Mouse (Mus musculus): ENCODE measurements around the gene Nradd. TPM values are rescaled to one million over a fixed set of nuclear protein-coding genes. Genes with fewer than 3 reads are reported as not detected.
A peak's percentile ranks its signal among the peaks of the same experiment; 100 is the strongest.

The Nradd gene
- polyA plus RNA-seq, 1 experiment from 2014 or later = 5.3 TPM

GRCm38 (mm10) chr9:110645219-110645618 lies 21.0 kb upstream of the Nradd start:
- Histone ChIP-seq H3K4me2 (peak overlapping the region; percentile 48), H3K9me3 (replicated peaks) (no peaks in the 10 kb centered on the region), H3K9ac (no peak overlapping the region), H3K4me1 (peaks cover 39% of the 10 kb centered on the region), H3K27ac (0 out of 2 replicates have a peak overlapping the region, but pooled peaks have one; percentile 28), H3K4me3 (0 out of 2 replicates have a peak overlapping the region, but pooled peaks have one; percentile 12), H3K36me3 (peaks cover 13% of the 10 kb centered on the region; the same call in 1 of the 2 replicates), H3K27me3 (replicated peaks) (no peaks in the 10 kb centered on the region)
- peak; percentile 33; the same call in 1 of the 2 replicates for ATAC-seq
- 22% methylated on average over 9 of the region's 9 CpGs for WGBS (ENCODE audit: insufficient replicate concordance)

DNA sequence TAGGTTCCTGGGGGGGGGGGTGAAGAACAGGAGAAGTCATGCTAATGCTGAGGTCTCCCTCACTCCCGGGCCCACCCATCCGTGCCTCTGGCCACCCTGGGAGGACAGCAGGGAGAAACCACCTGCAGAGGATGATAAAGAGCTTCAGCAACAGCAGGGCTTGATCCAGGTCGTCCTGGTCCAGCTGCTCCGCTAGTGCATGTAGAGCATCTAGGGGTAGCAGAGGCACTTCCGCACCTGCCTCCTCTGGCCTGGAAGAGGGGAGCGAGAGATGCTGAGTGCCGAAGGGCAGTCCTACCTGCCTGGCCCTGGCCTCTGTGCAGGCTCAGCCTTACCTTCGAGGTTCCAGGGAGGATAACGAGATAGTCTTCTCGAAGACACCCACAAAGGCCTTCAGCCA lies 20.0 kb upstream of the Nradd start:
- WGBS (ENCODE audit: insufficient replicate concordance) = 70% methylated on average over 10 of the region's 10 CpGs
- no peak overlapping the region for H3K27ac ChIP-seq
- H3K9ac ChIP-seq = no peak overlapping the region
- H3K36me3 ChIP-seq = peaks cover 22% of the 10 kb centered on the region
- H3K9me3 ChIP-seq (replicated peaks) = no peaks in the 10 kb centered on the region
- no peak overlapping the region for H3K4me3 ChIP-seq
- H3K4me1 ChIP-seq = peaks cover 39% of the 10 kb centered on the region
- peak overlapping the region; percentile 48; the same call in 1 of the 2 replicates for H3K4me2 ChIP-seq
- no peak for ATAC-seq
- no peaks in the 10 kb centered on the region for H3K27me3 ChIP-seq (replicated peaks)

- 66% methylated on average over 9 of the region's 9 CpGs for WGBS (ENCODE audit: insufficient replicate concordance)
- H3K4me1 ChIP-seq = peaks cover 36% of the 10 kb centered on the region
- no peak overlapping the region for H3K27ac ChIP-seq
- H3K9me3 ChIP-seq (replicated peaks) = no peaks in the 10 kb centered on the region
- no peak overlapping the region for H3K9ac ChIP-seq
- H3K4me3 ChIP-seq = no peak overlapping the region
- no peak overlapping the region for H3K4me2 ChIP-seq
- H3K27me3 ChIP-seq (replicated peaks) = no peaks in the 10 kb centered on the region
- H3K36me3 ChIP-seq = peaks cover 27% of the 10 kb centered on the region
- ATAC-seq = no peak
Observed at GRCm38 (mm10) chr9:110643787-110644186, 19.5 kb upstream of the Nradd start.

DNA sequence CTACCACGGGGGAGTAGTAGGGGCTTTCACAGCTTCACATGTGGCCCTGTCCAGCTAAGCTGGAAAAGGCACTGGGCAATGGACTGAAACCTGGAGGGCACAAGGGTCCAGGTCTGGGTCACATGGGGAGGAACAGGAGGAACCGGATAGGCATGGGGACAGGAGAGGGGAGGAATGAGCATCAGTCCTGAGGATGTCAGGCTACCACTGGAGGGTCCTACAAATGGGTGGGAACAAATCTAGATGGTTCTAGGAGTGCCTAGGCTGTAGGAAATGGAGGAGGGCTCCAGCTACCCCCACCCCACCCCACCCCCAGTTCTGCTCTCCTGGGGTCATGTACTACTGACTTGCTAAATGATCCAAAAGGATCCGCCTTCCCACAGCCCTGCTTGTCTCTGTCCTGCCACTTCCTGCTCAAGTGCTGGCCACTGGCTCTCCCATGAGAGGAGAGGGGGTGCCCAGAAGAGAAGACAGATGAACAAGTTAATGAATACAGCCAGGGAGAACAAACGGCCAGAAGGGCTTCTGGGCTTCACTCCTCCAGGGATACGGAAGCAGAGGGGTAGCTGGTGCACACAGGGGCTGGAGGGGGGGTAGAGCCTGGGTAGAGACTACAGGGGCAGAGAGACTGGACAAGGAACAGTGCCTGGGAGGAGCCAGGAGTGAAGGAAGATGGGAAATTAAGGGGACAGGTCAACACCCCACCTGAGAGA lies 18.7 kb upstream of the Nradd start:
- no peak for ATAC-seq
- H3K4me3 ChIP-seq = no peak overlapping the region
- no peak overlapping the region for H3K27ac ChIP-seq
- peaks cover 34% of the 10 kb centered on the region for H3K4me1 ChIP-seq
- H3K36me3 ChIP-seq = peaks cover 34% of the 10 kb centered on the region
- H3K4me2 ChIP-seq = no peak overlapping the region
- H3K27me3 ChIP-seq (replicated peaks) = no peaks in the 10 kb centered on the region
- WGBS (ENCODE audit: insufficient replicate concordance) = 54% methylated on average over 5 of the region's 5 CpGs
- no peak overlapping the region for H3K9ac ChIP-seq
- no peaks in the 10 kb centered on the region for H3K9me3 ChIP-seq (replicated peaks)

GRCm38 (mm10) chr9:110641006-110641405 lies 16.8 kb upstream of the Nradd start:
- Histone ChIP-seq H3K9me3 (replicated peaks) (no peaks in the 10 kb centered on the region), H3K4me1 (peaks cover 29% of the 10 kb centered on the region), H3K9ac (no peak overlapping the region), H3K27me3 (replicated peaks) (no peaks in the 10 kb centered on the region), H3K4me3 (no peak overlapping the region), H3K36me3 (peaks cover 50% of the 10 kb centered on the region), H3K27ac (no peak overlapping the region), H3K4me2 (no peak overlapping the region)
- 58% methylated on average over 5 of the region's 5 CpGs for WGBS (ENCODE audit: insufficient replicate concordance)
- no peak for ATAC-seq

- Histone ChIP-seq H3K36me3 (peaks cover 54% of the 10 kb centered on the region), H3K27me3 (replicated peaks) (no peaks in the 10 kb centered on the region), H3K4me2 (no peak overlapping the region), H3K9me3 (replicated peaks) (no peaks in the 10 kb centered on the region), H3K9ac (no peak overlapping the region), H3K27ac (no peak overlapping the region), H3K4me1 (peaks cover 5% of the 10 kb centered on the region; the same call in 1 of the 2 replicates), H3K4me3 (no peak overlapping the region)
- 79% methylated on average over 10 of the region's 10 CpGs for WGBS (ENCODE audit: insufficient replicate concordance)
- no peak for ATAC-seq
Observed at GRCm38 (mm10) chr9:110638611-110639021, 14.4 kb upstream of the Nradd start.

DNA sequence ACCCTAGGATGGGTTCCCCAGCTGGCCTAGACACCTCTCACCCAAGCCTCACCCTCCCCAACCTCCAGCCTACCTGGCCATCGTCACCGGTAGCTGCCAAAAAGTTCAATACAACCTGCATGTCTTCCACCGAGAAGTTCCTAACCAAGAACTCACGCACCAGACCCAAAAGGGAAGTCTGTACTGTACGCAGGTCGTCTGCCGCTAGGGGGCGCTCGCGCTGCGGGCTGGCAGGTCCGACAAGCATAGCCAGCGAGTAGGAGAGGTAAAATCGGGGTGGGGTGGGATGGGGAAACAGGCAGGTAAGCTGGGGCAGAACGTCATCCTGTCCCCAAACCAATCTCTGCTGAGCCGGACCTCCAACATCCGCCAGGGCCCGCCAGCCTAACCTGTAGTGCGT lies 11.0 kb upstream of the Nradd start:
- Histone ChIP-seq H3K4me3 (no peak overlapping the region), H3K27me3 (replicated peaks) (no peaks in the 10 kb centered on the region)
- no peak for ATAC-seq

DNA sequence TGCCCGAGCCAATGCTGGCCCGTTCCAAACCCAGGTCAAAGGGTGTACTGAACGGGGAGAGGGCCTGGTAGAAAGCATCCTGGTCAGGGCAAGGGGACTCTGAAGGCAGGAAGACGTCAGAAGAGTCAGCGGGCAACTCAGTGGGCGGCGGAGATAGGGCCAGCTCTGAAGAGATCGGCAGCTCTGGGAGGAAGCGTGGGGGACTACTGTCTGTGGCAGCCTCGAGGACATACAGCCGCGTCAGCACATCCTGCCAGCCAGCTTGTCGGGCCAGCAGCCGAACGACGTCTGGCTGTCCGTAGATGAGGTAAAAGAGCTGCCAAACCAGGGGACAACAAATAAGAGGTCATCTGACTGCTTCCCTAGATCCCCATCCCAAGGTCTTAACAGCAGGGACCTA lies 9.6 kb upstream of the Nradd start:
- H3K9ac ChIP-seq = no peak overlapping the region
- H3K4me2 ChIP-seq = no peak overlapping the region
- no peak overlapping the region for H3K4me3 ChIP-seq
- no peaks in the 10 kb centered on the region for H3K4me1 ChIP-seq
- WGBS (ENCODE audit: insufficient replicate concordance) = 80% methylated on average over 17 of the region's 17 CpGs
- H3K9me3 ChIP-seq (replicated peaks) = no peaks in the 10 kb centered on the region
- H3K36me3 ChIP-seq = peaks cover 78% of the 10 kb centered on the region
- no peaks in the 10 kb centered on the region for H3K27me3 ChIP-seq (replicated peaks)
- no peak for ATAC-seq
- H3K27ac ChIP-seq = no peak overlapping the region

More for the DNA sequence above, 11.0 kb upstream of the Nradd start:
- H3K36me3 ChIP-seq = peaks cover 78% of the 10 kb centered on the region
- H3K9me3 ChIP-seq (replicated peaks) = no peaks in the 10 kb centered on the region
- H3K4me1 ChIP-seq = no peaks in the 10 kb centered on the region
- H3K4me2 ChIP-seq = no peak overlapping the region
- WGBS (ENCODE audit: insufficient replicate concordance) = 13% methylated on average over 19 of the region's 19 CpGs
- no peak overlapping the region for H3K27ac ChIP-seq
- no peak overlapping the region for H3K9ac ChIP-seq

GRCm38 (mm10) chr9:110632671-110633070 lies 8.4 kb upstream of the Nradd start:
- Histone ChIP-seq H3K4me1 (no peaks in the 10 kb centered on the region), H3K27ac (no peak overlapping the region), H3K4me3 (no peak overlapping the region), H3K9ac (no peak overlapping the region), H3K4me2 (no peak overlapping the region), H3K9me3 (replicated peaks) (no peaks in the 10 kb centered on the region), H3K27me3 (replicated peaks) (no peaks in the 10 kb centered on the region), H3K36me3 (peaks cover 78% of the 10 kb centered on the region)
- no peak for ATAC-seq
- 79% methylated on average over 15 of the region's 15 CpGs for WGBS (ENCODE audit: insufficient replicate concordance)

GRCm38 (mm10) chr9:110631651-110632275 lies 7.5 kb upstream of the Nradd start:
- Histone ChIP-seq H3K4me1 (no peaks in the 10 kb centered on the region), H3K9me3 (replicated peaks) (no peaks in the 10 kb centered on the region), H3K27ac (no peak overlapping the region), H3K36me3 (peaks cover 81% of the 10 kb centered on the region), H3K4me2 (no peak overlapping the region), H3K27me3 (replicated peaks) (no peaks in the 10 kb centered on the region), H3K9ac (no peak overlapping the region), H3K4me3 (no peak overlapping the region)
- WGBS (ENCODE audit: insufficient replicate concordance) = 70% methylated on average over 30 of the region's 30 CpGs
- no peak for ATAC-seq

DNA sequence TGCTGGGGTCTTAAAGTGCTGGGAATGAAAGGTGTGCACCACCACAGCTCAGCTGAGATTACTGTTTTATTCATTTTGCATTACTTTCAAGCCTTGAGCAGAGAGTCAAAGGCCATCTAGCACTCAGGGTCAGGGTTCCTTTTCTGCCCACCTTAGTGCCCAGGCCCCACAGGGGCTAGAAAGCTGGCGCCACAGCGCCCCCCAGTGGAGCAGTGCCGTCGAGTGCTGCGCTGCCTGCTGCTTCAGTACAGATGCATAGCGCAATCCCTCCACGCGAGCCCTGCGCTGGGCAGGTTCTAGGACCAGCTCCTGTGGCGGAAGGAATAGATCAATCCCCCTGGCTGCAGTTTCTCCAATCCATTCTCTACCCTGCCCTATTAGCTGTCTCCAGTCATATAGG lies 6.9 kb upstream of the Nradd start:
- no peaks in the 10 kb centered on the region for H3K27me3 ChIP-seq (replicated peaks)
- WGBS (ENCODE audit: insufficient replicate concordance) = 64% methylated on average over 10 of the region's 10 CpGs
- no peak overlapping the region for H3K9ac ChIP-seq
- H3K4me2 ChIP-seq = no peak overlapping the region
- H3K4me1 ChIP-seq = no peaks in the 10 kb centered on the region
- no peaks in the 10 kb centered on the region for H3K9me3 ChIP-seq (replicated peaks)
- peaks cover 82% of the 10 kb centered on the region for H3K36me3 ChIP-seq
- ATAC-seq = no peak
- no peak overlapping the region for H3K4me3 ChIP-seq
- no peak overlapping the region for H3K27ac ChIP-seq

DNA sequence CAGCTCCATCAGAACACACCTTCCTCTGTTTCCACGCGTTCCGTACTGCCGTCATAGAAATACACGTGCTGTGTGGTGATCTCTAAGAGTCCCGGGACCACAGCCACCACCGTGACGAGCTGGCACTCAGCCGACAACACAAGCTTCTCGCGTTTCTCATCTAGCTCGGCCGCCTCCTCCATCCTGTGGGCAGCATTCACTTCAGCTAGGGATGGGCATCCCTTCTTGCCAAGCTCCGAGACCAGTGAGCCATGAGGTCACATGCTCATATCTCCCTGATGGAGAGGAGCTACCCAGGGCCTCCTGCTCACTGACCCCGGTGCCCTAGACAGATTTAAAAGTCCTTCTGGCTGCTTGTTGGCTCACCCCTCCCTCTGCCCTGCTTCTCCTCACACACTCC lies 5.9 kb upstream of the Nradd start:
- Histone ChIP-seq H3K4me1 (peaks cover 3% of the 10 kb centered on the region), H3K9me3 (replicated peaks) (no peaks in the 10 kb centered on the region), H3K4me2 (no peak overlapping the region), H3K9ac (no peak overlapping the region), H3K36me3 (peaks cover 86% of the 10 kb centered on the region), H3K27me3 (replicated peaks) (no peaks in the 10 kb centered on the region), H3K4me3 (no peak overlapping the region), H3K27ac (no peak overlapping the region)
- 88% methylated on average over 15 of the region's 15 CpGs for WGBS (ENCODE audit: insufficient replicate concordance)
- ATAC-seq = no peak

Measured in liver, embryonic 12.5 days (tissue).